Mouse (Mus musculus): ENCODE measurements around the gene Kansl1l. TPM values are rescaled to one million over a fixed set of nuclear protein-coding genes. Genes with fewer than 3 reads are reported as not detected.

Kansl1l gene
- total and polyA plus RNA-seq, 3 experiments, result 1.8 to 1.9 TPM; not detected in 1

DNA sequence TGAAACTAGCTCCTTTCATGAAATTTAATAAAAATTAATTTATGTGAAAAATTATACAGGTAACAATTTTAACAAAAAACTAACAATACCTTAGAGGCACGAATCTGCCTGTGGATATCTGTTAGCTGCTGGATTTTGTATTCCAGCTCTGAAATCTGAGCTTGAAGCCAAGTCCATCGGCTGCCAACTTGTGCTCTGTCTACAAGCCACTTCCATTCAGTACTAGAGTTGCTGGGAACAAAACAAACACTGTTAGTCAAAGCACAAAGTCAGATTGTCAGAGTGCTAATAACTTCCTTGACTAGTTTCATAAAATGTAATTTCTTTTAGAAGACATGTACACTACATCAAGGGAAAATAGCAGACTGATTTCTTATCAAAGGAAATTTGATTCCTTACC is 39.5 kb downstream of the Kansl1l start:
- no peak for DNase-seq (ENCODE audit: low read depth, low spot score)
- H3K27ac ChIP-seq (ENCODE audit: control insufficient read depth, low read depth, low read length), result no peak overlapping the region
- H3K4me1 ChIP-seq (ENCODE audit: control insufficient read depth in 1 of 2, insufficient read depth in 2 of 2, low read length in 2 of 2), result 0 out of 4 replicates have a peak, but pooled peaks cover 0 to 2% of the 10 kb centered on the region in 2 experiments
- no peaks in the 10 kb centered on the region for H3K9me3 ChIP-seq (replicated peaks; ENCODE audit: insufficient read depth, low read length)
- no peaks in the 10 kb centered on the region for H3K79me2 ChIP-seq (ENCODE audit: control insufficient read depth, insufficient read depth, low read length, poor library complexity)
- no peaks in the 10 kb centered on the region for H3K27me3 ChIP-seq (ENCODE audit: control insufficient read depth in 1 of 2, insufficient read depth in 2 of 2, low read length in 2 of 2)
- TF ChIP-seq ZMIZ1 (IDR thresholded peaks at IDR 0.05; ENCODE audit: low read depth, low read length), result no peak
- TF ChIP-seq NELFE (IDR thresholded peaks at IDR 0.05; ENCODE audit: low read depth, low read length), result no peak
- TF ChIP-seq USF1 (IDR thresholded peaks at IDR 0.05; ENCODE audit: low read depth, low read length), result no peak
- TF ChIP-seq ELF1 (IDR thresholded peaks at IDR 0.05; ENCODE audit: low read depth, low read length), result no peak
- TF ChIP-seq RAD21 (IDR thresholded peaks at IDR 0.05; ENCODE audit: low read depth, low read length), result no peak
- no peak for TF ChIP-seq MAX (IDR thresholded peaks at IDR 0.05; ENCODE audit: low read length)
- no peaks in the 10 kb centered on the region; a peak in 3 of 4 replicates for H3K36me3 ChIP-seq (ENCODE audit: control insufficient read depth in 1 of 2, insufficient read depth in 2 of 2, low read length in 2 of 2)
- H3K4me3 ChIP-seq (ENCODE audit: control insufficient read depth in 1 of 2, insufficient read depth in 1 of 2, low read depth in 2 of 2, low read length in 2 of 2), result no peak overlapping the region
- H3K9ac ChIP-seq (ENCODE audit: control insufficient read depth, low read depth, low read length, poor library complexity, severe bottlenecking), result no peak overlapping the region

GRCm38 (mm10) chr1:66768764-66769163 is 48.6 kb downstream of the Kansl1l start:
- no peaks in the 10 kb centered on the region for H3K4me1 ChIP-seq (ENCODE audit: control insufficient read depth in 1 of 2, insufficient read depth in 2 of 2, low read length in 2 of 2)
- no peak for DNase-seq (ENCODE audit: low read depth, low spot score)
- H3K4me3 ChIP-seq (ENCODE audit: control insufficient read depth in 1 of 2, insufficient read depth in 1 of 2, low read depth in 2 of 2, low read length in 2 of 2), result no peak overlapping the region
- H3K36me3 ChIP-seq (ENCODE audit: control insufficient read depth in 1 of 2, insufficient read depth in 2 of 2, low read length in 2 of 2), result peaks cover 0 to 2% of the 10 kb centered on the region in 2 experiments; a peak in 2 of 4 replicates
- H3K9ac ChIP-seq (ENCODE audit: control insufficient read depth, low read depth, low read length, poor library complexity, severe bottlenecking), result no peak overlapping the region
- H3K27ac ChIP-seq (ENCODE audit: control insufficient read depth, low read depth, low read length), result no peak overlapping the region
- H3K79me2 ChIP-seq (ENCODE audit: control insufficient read depth, insufficient read depth, low read length, poor library complexity), result no peaks in the 10 kb centered on the region
- H3K9me3 ChIP-seq (replicated peaks; ENCODE audit: insufficient read depth, low read length), result no peaks in the 10 kb centered on the region
- TF ChIP-seq RCOR1 (IDR thresholded peaks at IDR 0.05; ENCODE audit: low read depth, low read length) (no peak), HCFC1 (IDR thresholded peaks at IDR 0.05; ENCODE audit: low read depth, low read length) (no peak), NELFE (IDR thresholded peaks at IDR 0.05; ENCODE audit: low read depth, low read length) (no peak), MAX (IDR thresholded peaks at IDR 0.05; ENCODE audit: low read length) (no peak), UBTF (IDR thresholded peaks at IDR 0.05; ENCODE audit: borderline replicate concordance, insufficient read depth, low read depth, low read length) (no peak), POLR2AphosphoS5 (IDR thresholded peaks at IDR 0.05; ENCODE audit: borderline replicate concordance, low read depth, low read length) (no peak), KAT2A (conservative IDR thresholded peaks at IDR 0.05; ENCODE audit: low read depth, low read length) (no peak), MYB (IDR thresholded peaks at IDR 0.05; ENCODE audit: low read depth, low read length) (no peak), POLR2A (IDR thresholded peaks at IDR 0.05; ENCODE audit: control insufficient read depth in 1 of 2, insufficient read depth in 1 of 2, low read depth in 1 of 2, low read length in 2 of 2, poor library complexity in 1 of 2) (no peak), CHD2 (IDR thresholded peaks at IDR 0.05; ENCODE audit: low read length) (no peak), TCF12 (IDR thresholded peaks at IDR 0.05; ENCODE audit: low read depth, low read length) (no peak)
- no peaks in the 10 kb centered on the region for H3K27me3 ChIP-seq (ENCODE audit: control insufficient read depth in 1 of 2, insufficient read depth in 2 of 2, low read length in 2 of 2)

GRCm38 (mm10) chr1:66730581-66730980 is 86.8 kb downstream of the Kansl1l start:
- no peak overlapping the region for H3K4me3 ChIP-seq (ENCODE audit: control insufficient read depth in 1 of 2, insufficient read depth in 1 of 2, low read depth in 2 of 2, low read length in 2 of 2)
- H3K36me3 ChIP-seq (ENCODE audit: control insufficient read depth in 1 of 2, insufficient read depth in 2 of 2, low read length in 2 of 2), result peaks cover 0 to 6% of the 10 kb centered on the region in 2 experiments; a peak in 3 of 4 replicates
- H3K9me3 ChIP-seq (replicated peaks; ENCODE audit: insufficient read depth, low read length), result no peaks in the 10 kb centered on the region
- H3K9ac ChIP-seq (ENCODE audit: control insufficient read depth, low read depth, low read length, poor library complexity, severe bottlenecking), result no peak overlapping the region
- DNase-seq (ENCODE audit: low read depth, low spot score), result peak; percentile 32
- H3K4me1 ChIP-seq (ENCODE audit: control insufficient read depth in 1 of 2, insufficient read depth in 2 of 2, low read length in 2 of 2), result no peaks in the 10 kb centered on the region
- no peak overlapping the region for H3K27ac ChIP-seq (ENCODE audit: control insufficient read depth, low read depth, low read length)
- H3K27me3 ChIP-seq (ENCODE audit: control insufficient read depth in 1 of 2, insufficient read depth in 2 of 2, low read length in 2 of 2), result no peaks in the 10 kb centered on the region
- no peaks in the 10 kb centered on the region for H3K79me2 ChIP-seq (ENCODE audit: control insufficient read depth, insufficient read depth, low read length, poor library complexity)
- TF ChIP-seq EP300 (IDR thresholded peaks at IDR 0.05; ENCODE audit: low read depth in 1 of 2, low read length in 2 of 2) (no peak), ZNF384 (IDR thresholded peaks at IDR 0.05; ENCODE audit: low read depth, low read length) (no peak), POLR2AphosphoS2 (IDR thresholded peaks at IDR 0.05; ENCODE audit: low read length) (no peak), JUND (IDR thresholded peaks at IDR 0.05; ENCODE audit: low read depth, low read length) (no peak), CHD2 (IDR thresholded peaks at IDR 0.05; ENCODE audit: low read length) (no peak), MAZ (IDR thresholded peaks at IDR 0.05; ENCODE audit: low read depth, low read length) (no peak), USF1 (IDR thresholded peaks at IDR 0.05; ENCODE audit: low read depth, low read length) (no peak), USF2 (IDR thresholded peaks at IDR 0.05; ENCODE audit: borderline replicate concordance in 1 of 2, insufficient read depth in 1 of 2, low read depth in 1 of 2, low read length in 2 of 2) (no peak), SMC3 (IDR thresholded peaks at IDR 0.05; ENCODE audit: low read depth, low read length) (no peak), E2F4 (IDR thresholded peaks at IDR 0.05; ENCODE audit: borderline replicate concordance, low read depth, low read length) (no peak), NELFE (IDR thresholded peaks at IDR 0.05; ENCODE audit: low read depth, low read length) (no peak), KAT2A (conservative IDR thresholded peaks at IDR 0.05; ENCODE audit: low read depth, low read length) (no peak), POLR2A (IDR thresholded peaks at IDR 0.05; ENCODE audit: control insufficient read depth in 1 of 2, insufficient read depth in 1 of 2, low read depth in 1 of 2, low read length in 2 of 2, poor library complexity in 1 of 2) (no peak), MAFK (IDR thresholded peaks at IDR 0.05; ENCODE audit: borderline replicate concordance, low read depth, low read length) (no peak), ZKSCAN1 (IDR thresholded peaks at IDR 0.05; ENCODE audit: low read depth, low read length) (no peak)

Data from MEL (cell line).